Mouse (Mus musculus) bone marrow, adult 2 months (tissue): ENCODE data around the gene Plet1.

Experiments
- CTCF ChIP-seq: fragments of 200-500 bp; IDR thresholded peaks from 2 replicates; pipeline ENCODE4 v1.5.1; 2011; ENCODE audit warnings: low read length, control low read depth; ENCODE audit not compliant: control insufficient read depth, insufficient read depth
- POLR2A ChIP-seq: fragments of 200-500 bp; IDR thresholded peaks from 2 replicates; pipeline ENCODE4 v1.6.1; 2011; ENCODE audit warnings: low read depth, mild to moderate bottlenecking, control low read depth, low read length, borderline replicate concordance; ENCODE audit not compliant: control insufficient read depth

GRCm38 (mm10) chr9:50537295-50537694 is 43.0 kb downstream of the Plet1 start:
- TF ChIP-seq CTCF (no peak), POLR2A (no peak)
